Mouse (Mus musculus): ENCODE measurements around the gene Tm7sf3. TPM values are rescaled to one million over a fixed set of nuclear protein-coding genes. Genes with fewer than 3 reads are reported as not detected.
A peak's percentile ranks its signal among the peaks of the same experiment; 100 is the strongest.

Tm7sf3 gene
- polyA plus RNA-seq, 1 experiment from 2014 or later, result 28.8 TPM

DNA sequence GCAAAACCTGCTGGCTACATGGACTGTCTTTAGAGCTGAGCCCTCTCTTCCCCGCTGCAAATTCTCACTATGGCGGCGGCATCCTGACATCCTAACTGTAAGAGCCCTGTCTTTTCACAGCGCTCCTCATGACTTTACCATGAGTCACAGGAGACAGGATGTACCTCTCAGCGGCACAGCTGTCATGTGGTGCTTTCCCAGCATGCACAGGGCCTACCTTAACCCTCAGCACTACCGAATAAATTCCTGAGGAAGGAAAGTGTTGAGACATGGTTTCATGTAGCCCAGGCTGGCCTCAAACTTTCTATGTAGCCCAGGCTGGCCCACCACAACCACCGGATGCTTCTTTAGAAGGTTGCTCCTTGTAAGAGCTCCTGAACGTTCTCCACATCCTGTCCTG lies 26.7 kb downstream of the Tm7sf3 start:
- Histone ChIP-seq H3K27me3 (ENCODE audit: insufficient read depth, low read length) (no peaks in the 10 kb centered on the region), H3K9me3 (ENCODE audit: low read depth, low read length) (no peaks in the 10 kb centered on the region), H3K27ac (ENCODE audit: low read depth) (no peak overlapping the region), H3K9ac (no peak overlapping the region), H3K4me2 (no peak overlapping the region), H3K4me1 (ENCODE audit: insufficient read depth) (no peaks in the 10 kb centered on the region), H3K36me3 (ENCODE audit: insufficient read depth) (peaks cover 52% of the 10 kb centered on the region; the same call in 1 of the 2 replicates), H3K4me3 (ENCODE audit: low read depth, low read length) (no peak overlapping the region)
- 92% methylated on average over 8 of the region's 8 CpGs for WGBS
- ATAC-seq (ENCODE audit: insufficient read depth) (no peak), DNase-seq (no peak)
- no peak for TF ChIP-seq CTCF (IDR thresholded peaks at IDR 0.05; ENCODE audit: low read depth)

DNA sequence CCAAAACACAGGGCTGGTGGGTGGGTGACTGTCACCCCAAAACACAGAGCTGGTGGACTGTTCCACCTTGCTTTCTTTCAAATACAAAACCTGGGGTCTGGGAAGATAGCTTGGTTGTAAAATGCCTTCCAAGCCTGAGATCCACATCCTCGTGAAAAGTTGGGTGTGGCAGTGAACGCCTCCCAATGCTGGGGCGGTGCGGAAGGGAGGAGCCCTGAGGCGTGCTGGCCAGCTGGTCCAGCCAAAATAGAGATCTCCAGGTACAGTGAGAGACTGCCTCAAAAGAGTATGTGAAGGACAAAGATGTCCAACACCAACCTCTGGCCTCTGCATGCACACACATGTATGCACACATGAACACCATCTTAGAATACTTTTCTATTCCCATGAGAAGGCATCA lies 28.1 kb downstream of the Tm7sf3 start:
- no peak overlapping the region for H3K9ac ChIP-seq
- H3K36me3 ChIP-seq (ENCODE audit: insufficient read depth), result peaks cover 61% of the 10 kb centered on the region; the same call in 1 of the 2 replicates
- H3K4me3 ChIP-seq (ENCODE audit: low read depth, low read length), result no peak overlapping the region
- no peak overlapping the region for H3K4me2 ChIP-seq
- no peaks in the 10 kb centered on the region for H3K9me3 ChIP-seq (ENCODE audit: low read depth, low read length)
- WGBS, result 86% methylated on average over 5 of the region's 5 CpGs
- TF ChIP-seq CTCF (IDR thresholded peaks at IDR 0.05; ENCODE audit: low read depth), result no peak
- no peak for DNase-seq
- no peaks in the 10 kb centered on the region for H3K27me3 ChIP-seq (ENCODE audit: insufficient read depth, low read length)
- no peaks in the 10 kb centered on the region for H3K4me1 ChIP-seq (ENCODE audit: insufficient read depth)
- ATAC-seq (ENCODE audit: insufficient read depth), result no peak
- H3K27ac ChIP-seq (ENCODE audit: low read depth), result no peak overlapping the region

DNA sequence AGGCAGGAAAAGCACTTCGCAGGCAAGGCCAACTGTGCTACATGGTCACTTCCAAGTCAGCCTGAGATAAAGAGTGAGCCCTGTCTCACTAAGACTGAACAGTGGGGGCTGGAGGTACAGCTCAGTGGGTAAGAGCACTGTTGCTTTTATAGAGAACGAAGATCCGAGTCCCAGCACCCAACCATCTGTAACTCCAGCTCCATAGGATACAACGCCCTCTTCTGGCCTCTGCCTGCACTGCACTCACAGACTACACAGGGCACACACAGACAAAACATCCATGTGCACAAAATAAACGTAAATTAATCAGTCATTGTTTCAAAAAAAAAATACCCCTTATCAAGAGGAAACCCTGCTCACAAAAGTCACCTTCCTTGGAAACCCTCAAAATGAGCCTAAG lies 28.7 kb downstream of the Tm7sf3 start:
- no peak overlapping the region for H3K27ac ChIP-seq (ENCODE audit: low read depth)
- H3K4me2 ChIP-seq, result no peak overlapping the region
- ATAC-seq (ENCODE audit: insufficient read depth) (no peak), DNase-seq (no peak)
- no peak overlapping the region for H3K9ac ChIP-seq
- WGBS, result 86% methylated on average over 5 of the region's 5 CpGs
- H3K4me3 ChIP-seq (ENCODE audit: low read depth, low read length), result no peak overlapping the region
- H3K36me3 ChIP-seq (ENCODE audit: insufficient read depth), result peaks cover 66% of the 10 kb centered on the region
- H3K4me1 ChIP-seq (ENCODE audit: insufficient read depth), result no peaks in the 10 kb centered on the region
- H3K27me3 ChIP-seq (ENCODE audit: insufficient read depth, low read length), result no peaks in the 10 kb centered on the region
- H3K9me3 ChIP-seq (ENCODE audit: low read depth, low read length), result no peaks in the 10 kb centered on the region
- peak; percentile 19; the same call in 1 of the 2 replicates for TF ChIP-seq CTCF (IDR thresholded peaks at IDR 0.05; ENCODE audit: low read depth)

DNA sequence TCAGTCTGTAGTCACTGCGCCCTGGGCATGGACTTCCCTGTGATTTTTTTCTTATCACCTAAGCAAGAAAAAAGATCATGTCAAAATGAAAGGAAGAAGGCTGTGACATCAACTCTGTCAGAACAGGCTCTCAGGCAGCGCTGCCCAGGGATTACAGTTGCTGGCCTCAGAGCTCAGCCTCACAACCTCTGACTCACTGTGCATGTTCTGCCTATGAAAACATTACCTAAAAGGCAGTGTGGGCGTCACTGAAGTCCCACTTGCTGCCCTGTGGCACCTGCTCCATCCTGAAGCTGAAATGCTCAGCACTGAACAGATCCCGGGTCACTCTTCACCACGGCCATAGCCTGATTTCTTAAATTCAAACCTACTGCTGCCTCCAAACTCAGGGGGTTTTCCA lies 29.9 kb downstream of the Tm7sf3 start:
- Histone ChIP-seq H3K27ac (ENCODE audit: low read depth) (no peak overlapping the region), H3K4me2 (no peak overlapping the region), H3K4me3 (ENCODE audit: low read depth, low read length) (no peak overlapping the region), H3K4me1 (ENCODE audit: insufficient read depth) (no peaks in the 10 kb centered on the region), H3K36me3 (ENCODE audit: insufficient read depth) (peaks cover 65% of the 10 kb centered on the region), H3K9ac (no peak overlapping the region), H3K9me3 (ENCODE audit: low read depth, low read length) (no peaks in the 10 kb centered on the region), H3K27me3 (ENCODE audit: insufficient read depth, low read length) (no peaks in the 10 kb centered on the region)
- no peak for TF ChIP-seq CTCF (IDR thresholded peaks at IDR 0.05; ENCODE audit: low read depth)
- ATAC-seq (ENCODE audit: insufficient read depth) (no peak), DNase-seq (no peak)
- WGBS, result 92% methylated on average over 5 of the region's 5 CpGs

DNA sequence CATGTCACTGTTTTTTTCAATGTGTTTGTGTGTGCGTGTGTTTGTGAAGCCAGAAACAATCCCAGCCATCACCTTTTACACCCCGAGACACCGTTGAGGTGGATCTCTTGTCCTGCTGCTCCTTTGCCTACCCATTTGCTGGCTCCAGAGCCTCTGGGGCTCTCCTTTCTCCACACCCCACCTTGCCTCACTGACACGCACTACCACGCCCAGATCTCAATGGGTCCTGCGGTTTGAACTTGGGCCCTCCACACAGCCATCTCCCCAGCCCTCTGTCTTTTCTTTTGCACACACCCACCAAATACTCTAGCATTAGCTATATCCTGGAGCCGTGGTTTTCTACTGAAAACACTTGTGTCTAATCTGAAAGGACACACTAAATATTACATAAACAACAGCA lies 30.7 kb downstream of the Tm7sf3 start:
- no peak for TF ChIP-seq CTCF (IDR thresholded peaks at IDR 0.05; ENCODE audit: low read depth)
- H3K9me3 ChIP-seq (ENCODE audit: low read depth, low read length), result no peaks in the 10 kb centered on the region
- WGBS, result 91% methylated on average over 7 of the region's 7 CpGs
- no peaks in the 10 kb centered on the region for H3K27me3 ChIP-seq (ENCODE audit: insufficient read depth, low read length)
- DNase-seq, result no peak
- H3K4me1 ChIP-seq (ENCODE audit: insufficient read depth), result no peaks in the 10 kb centered on the region
- H3K9ac ChIP-seq, result no peak overlapping the region
- no peak overlapping the region; the same call in 1 of the 2 replicates for H3K27ac ChIP-seq (ENCODE audit: low read depth)
- H3K36me3 ChIP-seq (ENCODE audit: insufficient read depth), result peaks cover 61% of the 10 kb centered on the region
- no peak for ATAC-seq (ENCODE audit: insufficient read depth)
- H3K4me2 ChIP-seq, result no peak overlapping the region
- H3K4me3 ChIP-seq (ENCODE audit: low read depth, low read length), result no peak overlapping the region

DNA sequence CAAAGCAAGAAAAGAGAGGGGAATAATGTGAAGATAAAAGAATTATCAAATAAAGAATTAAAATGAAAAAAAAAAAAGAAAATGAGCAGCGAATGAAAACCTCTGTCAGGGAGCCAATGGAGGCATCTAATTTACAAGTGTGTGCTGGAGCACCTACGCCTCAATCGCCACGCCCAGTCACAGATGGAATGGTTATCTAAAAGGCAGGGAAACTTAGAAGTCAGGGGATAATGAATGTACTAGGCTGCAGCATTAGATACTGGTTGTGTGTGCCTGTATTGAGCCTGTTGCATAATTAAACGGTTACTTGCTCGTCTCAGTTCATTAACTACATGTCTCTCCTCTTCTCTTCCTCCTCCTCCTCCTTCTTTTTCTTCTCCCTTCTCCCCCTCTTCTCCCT lies 31.2 kb downstream of the Tm7sf3 start:
- no peak for ATAC-seq (ENCODE audit: insufficient read depth)
- Histone ChIP-seq H3K36me3 (ENCODE audit: insufficient read depth) (peaks cover 59% of the 10 kb centered on the region), H3K27ac (ENCODE audit: low read depth) (no peak overlapping the region; the same call in 1 of the 2 replicates)

DNA sequence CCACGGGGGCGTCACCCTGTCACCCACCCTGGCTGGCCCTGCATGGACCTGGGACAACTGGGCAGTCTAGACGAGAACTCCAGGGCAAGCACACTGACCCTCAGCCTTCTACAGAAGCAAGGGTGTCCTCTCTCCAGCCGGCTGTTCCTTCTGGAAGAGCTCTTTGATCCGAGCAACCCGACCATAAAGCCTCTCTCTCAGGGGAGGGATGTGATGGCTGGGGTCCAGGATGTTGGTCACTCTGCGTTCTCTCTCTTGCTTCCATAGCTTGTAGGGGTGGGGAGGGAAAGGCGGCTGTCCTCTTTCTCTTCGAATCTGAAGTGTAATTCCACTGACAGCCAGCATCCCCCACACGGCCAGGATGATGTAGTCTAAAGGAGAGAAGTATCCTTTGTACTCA lies 39.0 kb downstream of the Tm7sf3 start:
- no peak for DNase-seq

More for the DNA sequence above, 31.2 kb downstream of the Tm7sf3 start:
- Histone ChIP-seq H3K9ac (no peak overlapping the region), H3K9me3 (ENCODE audit: low read depth, low read length) (no peaks in the 10 kb centered on the region), H3K27me3 (ENCODE audit: insufficient read depth, low read length) (no peaks in the 10 kb centered on the region), H3K4me3 (ENCODE audit: low read depth, low read length) (no peak overlapping the region), H3K4me2 (no peak overlapping the region), H3K4me1 (ENCODE audit: insufficient read depth) (no peaks in the 10 kb centered on the region)
- 90% methylated on average over 6 of the region's 6 CpGs for WGBS
- no peak for TF ChIP-seq CTCF (IDR thresholded peaks at IDR 0.05; ENCODE audit: low read depth)
- no peak for DNase-seq

DNA sequence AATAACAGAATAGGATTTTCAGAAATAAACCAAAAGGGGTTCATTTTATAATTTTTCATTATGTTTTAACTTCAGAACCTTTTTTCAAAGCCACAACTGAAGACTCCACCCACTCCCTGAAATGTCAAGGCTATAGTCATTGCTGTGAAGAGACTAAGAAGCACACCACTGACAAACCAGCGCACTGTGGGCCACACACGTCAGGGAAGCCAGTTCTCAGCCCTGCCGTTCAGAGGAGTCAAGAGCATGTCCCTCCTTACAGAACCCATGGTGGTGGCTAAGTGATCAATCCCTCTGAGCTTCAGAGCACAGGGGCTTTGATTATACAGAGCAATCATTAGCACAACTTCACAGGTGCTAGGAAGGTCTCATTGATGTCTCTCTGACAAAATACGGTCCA lies 40.0 kb downstream of the Tm7sf3 start:
- Histone ChIP-seq H3K27me3 (ENCODE audit: insufficient read depth, low read length) (no peaks in the 10 kb centered on the region), H3K4me3 (ENCODE audit: low read depth, low read length) (no peak overlapping the region), H3K27ac (ENCODE audit: low read depth) (no peak overlapping the region), H3K9me3 (ENCODE audit: low read depth, low read length) (no peaks in the 10 kb centered on the region), H3K36me3 (ENCODE audit: insufficient read depth) (peaks cover 77% of the 10 kb centered on the region), H3K4me2 (no peak overlapping the region), H3K9ac (no peak overlapping the region), H3K4me1 (ENCODE audit: insufficient read depth) (no peaks in the 10 kb centered on the region)
- no peak for TF ChIP-seq CTCF (IDR thresholded peaks at IDR 0.05; ENCODE audit: low read depth)
- ATAC-seq (ENCODE audit: insufficient read depth) (no peak), DNase-seq (no peak)
- WGBS, result 88% methylated on average over 4 of the region's 4 CpGs

More for the DNA sequence above, 39.0 kb downstream of the Tm7sf3 start:
- no peaks in the 10 kb centered on the region for H3K4me1 ChIP-seq (ENCODE audit: insufficient read depth)
- no peak for ATAC-seq (ENCODE audit: insufficient read depth)
- H3K27me3 ChIP-seq (ENCODE audit: insufficient read depth, low read length), result no peaks in the 10 kb centered on the region
- no peak overlapping the region for H3K4me3 ChIP-seq (ENCODE audit: low read depth, low read length)
- H3K27ac ChIP-seq (ENCODE audit: low read depth), result no peak overlapping the region
- 89% methylated on average over 10 of the region's 10 CpGs for WGBS
- no peak for TF ChIP-seq CTCF (IDR thresholded peaks at IDR 0.05; ENCODE audit: low read depth)
- H3K9me3 ChIP-seq (ENCODE audit: low read depth, low read length), result no peaks in the 10 kb centered on the region
- H3K9ac ChIP-seq, result no peak overlapping the region
- no peak overlapping the region for H3K4me2 ChIP-seq
- H3K36me3 ChIP-seq (ENCODE audit: insufficient read depth), result peaks cover 78% of the 10 kb centered on the region

Data from lung, embryonic 14.5 days (tissue).